Mouse (Mus musculus): ENCODE measurements around the gene Pip5k1b. TPM values are rescaled to one million over a fixed set of nuclear protein-coding genes. Genes with fewer than 3 reads are reported as not detected.
"Not testable (repeated sequence)": the region's sequence is repeated elsewhere in the genome, so short reads cannot be mapped to it uniquely, and the experiment has no call there.

The Pip5k1b gene
- polyA plus RNA-seq, 1 experiment: 23.3 TPM

- Histone ChIP-seq H3K36me3 (ENCODE audit: control insufficient read depth, insufficient read depth, low read length) (peaks cover 2% of the 10 kb centered on the region; the same call in 1 of the 2 replicates), H3K4me3 (ENCODE audit: low read depth, low read length) (peak overlapping the region; percentile 29; the same call in 1 of the 2 replicates), H3K27ac (ENCODE audit: insufficient read depth, low read depth, low read length) (peak overlapping the region; percentile 80), H3K4me1 (ENCODE audit: control insufficient read depth, insufficient read depth, insufficient read length, low read length) (peaks cover 8% of the 10 kb centered on the region; the same call in 1 of the 2 replicates), H3K27me3 (ENCODE audit: control insufficient read depth, insufficient read depth, low read length) (no peaks in the 10 kb centered on the region)
- WGBS: 23% methylated on average over 12 of the region's 12 CpGs
- TF ChIP-seq CTCF (IDR thresholded peaks at IDR 0.05; ENCODE audit: extremely low read depth, insufficient read length, insufficient replicate concordance, low read depth, low read length) (no peak), POLR2A (IDR thresholded peaks at IDR 0.05; ENCODE audit: low read depth, low read length) (no peak)
Measured at GRCm38 (mm10) chr19:24553291-24554075, 2.2 kb downstream of the Pip5k1b start.

- 47% methylated on average over 6 of the region's 6 CpGs for WGBS
- not testable (repeated sequence) for H3K36me3 ChIP-seq (ENCODE audit: control insufficient read depth, insufficient read depth, low read length); H3K4me1 ChIP-seq (ENCODE audit: control insufficient read depth, insufficient read depth, insufficient read length, low read length); H3K4me3 ChIP-seq (ENCODE audit: low read depth, low read length); H3K27ac ChIP-seq (ENCODE audit: insufficient read depth, low read depth, low read length); H3K27me3 ChIP-seq (ENCODE audit: control insufficient read depth, insufficient read depth, low read length)
Measured at GRCm38 (mm10) chr19:24552641-24553040, 3.0 kb downstream of the Pip5k1b start.

GRCm38 (mm10) chr19:24551196-24551954 lies 4.3 kb downstream of the Pip5k1b start:
- no peak overlapping the region for H3K27ac ChIP-seq (ENCODE audit: insufficient read depth, low read depth, low read length)
- TF ChIP-seq CTCF (IDR thresholded peaks at IDR 0.05; ENCODE audit: extremely low read depth, insufficient read length, insufficient replicate concordance, low read depth, low read length) (no peak), POLR2A (IDR thresholded peaks at IDR 0.05; ENCODE audit: low read depth, low read length) (no peak)
- H3K27me3 ChIP-seq (ENCODE audit: control insufficient read depth, insufficient read depth, low read length): no peaks in the 10 kb centered on the region
- 73% methylated on average over 3 of the region's 3 CpGs for WGBS
- no peak overlapping the region for H3K4me3 ChIP-seq (ENCODE audit: low read depth, low read length)
- peaks cover 4% of the 10 kb centered on the region; the same call in 1 of the 2 replicates for H3K4me1 ChIP-seq (ENCODE audit: control insufficient read depth, insufficient read depth, insufficient read length, low read length)
- peaks cover 5% of the 10 kb centered on the region for H3K36me3 ChIP-seq (ENCODE audit: control insufficient read depth, insufficient read depth, low read length)

- H3K36me3 ChIP-seq (ENCODE audit: control insufficient read depth, insufficient read depth, low read length): peaks cover 5% of the 10 kb centered on the region
- H3K4me1 ChIP-seq (ENCODE audit: control insufficient read depth, insufficient read depth, insufficient read length, low read length): peaks cover 9% of the 10 kb centered on the region
- TF ChIP-seq POLR2A (IDR thresholded peaks at IDR 0.05; ENCODE audit: low read depth, low read length) (no peak), CTCF (IDR thresholded peaks at IDR 0.05; ENCODE audit: extremely low read depth, insufficient read length, insufficient replicate concordance, low read depth, low read length) (no peak)
- no peaks in the 10 kb centered on the region for H3K27me3 ChIP-seq (ENCODE audit: control insufficient read depth, insufficient read depth, low read length)
- no peak overlapping the region for H3K27ac ChIP-seq (ENCODE audit: insufficient read depth, low read depth, low read length)
- H3K4me3 ChIP-seq (ENCODE audit: low read depth, low read length): no peak overlapping the region
- 73% methylated on average over 7 of the region's 7 CpGs for WGBS
Measured at GRCm38 (mm10) chr19:24550778-24551177, 4.9 kb downstream of the Pip5k1b start.

DNA sequence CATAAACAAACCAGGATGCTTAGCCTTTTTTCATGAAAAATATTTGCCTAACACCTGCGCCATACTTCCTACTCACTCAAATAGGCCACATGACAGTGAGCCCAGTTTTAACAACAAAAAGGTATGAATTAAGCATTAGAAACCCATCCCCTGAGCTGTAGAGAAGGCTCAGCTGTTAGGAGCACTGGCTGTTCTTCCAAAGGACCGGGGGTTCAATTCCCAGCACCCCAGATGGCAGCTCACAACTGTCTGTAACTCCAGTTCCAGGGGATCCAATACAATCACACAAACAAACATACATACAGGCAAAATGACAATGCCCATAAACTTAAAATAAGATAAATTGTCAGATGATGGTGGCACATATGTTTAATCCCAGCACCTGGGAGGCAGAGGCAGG lies 5.7 kb downstream of the Pip5k1b start:
- no peak overlapping the region for H3K4me3 ChIP-seq (ENCODE audit: low read depth, low read length)
- WGBS: 91% methylated on average over 2 of the region's 2 CpGs
- peaks cover 14% of the 10 kb centered on the region for H3K4me1 ChIP-seq (ENCODE audit: control insufficient read depth, insufficient read depth, insufficient read length, low read length)
- no peak overlapping the region for H3K27ac ChIP-seq (ENCODE audit: insufficient read depth, low read depth, low read length)
- TF ChIP-seq CTCF (IDR thresholded peaks at IDR 0.05; ENCODE audit: extremely low read depth, insufficient read length, insufficient replicate concordance, low read depth, low read length): no peak
- peaks cover 5% of the 10 kb centered on the region for H3K36me3 ChIP-seq (ENCODE audit: control insufficient read depth, insufficient read depth, low read length)
- no peaks in the 10 kb centered on the region for H3K27me3 ChIP-seq (ENCODE audit: control insufficient read depth, insufficient read depth, low read length)

DNA sequence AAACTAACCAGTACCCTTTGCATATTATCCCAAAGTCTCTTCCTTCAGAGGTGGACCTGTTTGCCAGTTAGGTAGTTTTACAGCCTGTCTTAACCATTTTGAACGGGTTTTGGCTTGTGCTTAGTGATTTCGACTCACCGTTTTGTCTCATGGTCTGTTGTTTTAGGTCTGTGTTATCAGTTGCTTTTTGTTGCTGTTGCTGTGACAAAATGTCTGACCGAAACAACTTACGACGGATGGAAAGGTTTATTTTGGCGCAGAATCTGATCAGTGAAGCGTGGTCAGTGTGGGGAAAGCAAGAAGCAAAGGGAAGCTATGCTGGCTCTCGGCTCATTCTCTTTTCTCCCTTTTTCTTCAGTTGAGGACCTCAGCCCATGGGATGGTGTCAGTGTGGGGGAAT lies 7.3 kb downstream of the Pip5k1b start:
- Histone ChIP-seq H3K27me3 (ENCODE audit: control insufficient read depth, insufficient read depth, low read length) (no peaks in the 10 kb centered on the region), H3K27ac (ENCODE audit: insufficient read depth, low read depth, low read length) (no peak overlapping the region), H3K36me3 (ENCODE audit: control insufficient read depth, insufficient read depth, low read length) (peaks cover 5% of the 10 kb centered on the region), H3K4me1 (ENCODE audit: control insufficient read depth, insufficient read depth, insufficient read length, low read length) (peaks cover 24% of the 10 kb centered on the region), H3K4me3 (ENCODE audit: low read depth, low read length) (no peak overlapping the region)
- 96% methylated on average over 9 of the region's 9 CpGs for WGBS
- TF ChIP-seq POLR2A (IDR thresholded peaks at IDR 0.05; ENCODE audit: low read depth, low read length): no peak
- TF ChIP-seq CTCF (IDR thresholded peaks at IDR 0.05; ENCODE audit: extremely low read depth, insufficient read length, insufficient replicate concordance, low read depth, low read length): no peak

DNA sequence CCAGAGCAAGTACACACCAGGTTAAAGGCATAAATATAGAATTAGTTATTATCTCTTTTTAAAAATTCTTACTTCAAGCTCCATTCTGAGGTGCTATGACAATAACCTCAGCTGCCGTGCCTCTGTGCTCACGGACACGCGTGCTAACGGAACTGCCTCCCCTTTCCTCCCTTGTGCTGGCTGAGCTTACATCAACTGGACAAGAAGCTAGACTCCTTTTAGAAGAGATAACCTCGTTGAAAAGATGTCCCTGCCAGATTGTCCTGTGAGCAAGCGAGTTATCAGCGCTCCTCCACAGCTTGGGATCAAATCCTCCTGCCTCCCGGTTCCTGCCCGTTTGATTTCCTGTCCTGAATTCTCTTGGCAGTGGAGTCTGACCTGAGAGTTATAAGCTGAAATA lies 9.5 kb downstream of the Pip5k1b start:
- no peak overlapping the region for H3K27ac ChIP-seq (ENCODE audit: insufficient read depth, low read depth, low read length)
- 73% methylated on average over 10 of the region's 10 CpGs for WGBS
- peaks cover 5% of the 10 kb centered on the region for H3K36me3 ChIP-seq (ENCODE audit: control insufficient read depth, insufficient read depth, low read length)
- H3K27me3 ChIP-seq (ENCODE audit: control insufficient read depth, insufficient read depth, low read length): no peaks in the 10 kb centered on the region
- H3K4me3 ChIP-seq (ENCODE audit: low read depth, low read length): no peak overlapping the region
- TF ChIP-seq CTCF (IDR thresholded peaks at IDR 0.05; ENCODE audit: extremely low read depth, insufficient read length, insufficient replicate concordance, low read depth, low read length) (no peak), POLR2A (IDR thresholded peaks at IDR 0.05; ENCODE audit: low read depth, low read length) (no peak)
- H3K4me1 ChIP-seq (ENCODE audit: control insufficient read depth, insufficient read depth, insufficient read length, low read length): peaks cover 23% of the 10 kb centered on the region

All from small intestine, adult 2 months (tissue).